8 mouse cellular contexts compared by ENCODE assay signal in the genomic region with DNA sequence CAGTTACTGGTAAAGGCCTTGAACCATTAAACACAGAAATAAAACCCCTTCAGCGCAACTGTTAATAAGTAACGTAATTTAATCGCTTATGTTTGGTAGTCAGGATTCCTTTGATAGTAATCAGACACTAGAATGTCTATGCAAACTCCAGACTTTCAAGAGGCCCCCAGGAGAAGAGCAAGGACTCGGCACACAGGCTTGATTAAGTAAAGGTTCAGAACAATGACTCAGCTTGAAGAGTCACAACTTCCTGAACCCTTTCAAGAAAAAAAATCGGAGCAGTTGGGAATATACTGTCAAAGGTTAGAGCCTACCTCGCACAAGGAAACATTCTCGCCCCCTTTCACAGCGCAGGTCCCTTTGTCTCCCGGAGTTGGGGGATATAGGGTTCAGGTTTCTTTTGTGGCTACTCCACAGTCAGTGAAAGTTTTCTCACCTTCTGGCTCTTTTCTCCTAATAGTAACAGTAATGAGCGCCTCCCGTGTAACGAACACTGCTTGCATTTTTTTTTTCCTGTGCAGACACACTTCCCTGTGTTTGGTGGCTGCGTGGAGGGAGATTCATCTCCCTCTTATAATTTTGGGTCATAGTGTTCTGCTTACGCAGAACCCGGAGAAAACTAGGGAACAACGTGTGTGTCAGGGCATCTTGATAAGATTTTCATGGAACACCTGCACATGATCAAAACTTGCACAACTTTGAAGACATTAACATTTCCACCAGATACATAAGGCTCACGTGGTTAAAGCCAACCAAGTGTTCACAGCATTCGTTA. TPM values are rescaled to one million over a fixed set of nuclear protein-coding genes. Genes with fewer than 3 reads are reported as not detected.
DNase-seq lines count a peak whose midpoint lies in the region; ATAC-seq and TF ChIP-seq lines count a peak whose summit lies in the region.

No protein-coding gene starts in this region.

- H3K36me3 ChIP-seq in hindbrain, postnatal 0 days (ENCODE audit: insufficient read depth, low read length) = no peaks in the 10 kb centered on the region
- H3K36me3 ChIP-seq in midbrain, embryonic 16.5 days (ENCODE audit: control insufficient read depth, insufficient read depth, low read length) = no peaks in the 10 kb centered on the region

- peak; percentile 11 for DNase-seq in retina, embryonic 14.5 days (ENCODE audit: low spot score)
- DNase-seq in retina, postnatal 1 day = no peak
- DNase-seq in embryo, embryonic 9.5 days (ENCODE audit: extremely low spot score) = peak; percentile 23
- DNase-seq in hindbrain, postnatal 0 days (ENCODE audit: low spot score) = no peak
- no peak for DNase-seq in MN1 (ENCODE audit: low spot score)
- no peak for DNase-seq in layer of hippocampus, adult 11-12 months (ENCODE audit: low spot score)
- no peak for DNase-seq in right cerebral cortex, adult 2 months (ENCODE audit: low spot score in 2 of 2)

- peak overlapping the region; percentile 98 for H3K4me2 ChIP-seq in hindbrain, postnatal 0 days (ENCODE audit: low read depth, low read length)
- H3K4me2 ChIP-seq in midbrain, embryonic 16.5 days (ENCODE audit: low read length) = peak overlapping the region; percentile 97

- H3K9ac ChIP-seq in hindbrain, postnatal 0 days (replicated peaks; ENCODE audit: low read length) = no peak overlapping the region
- H3K9ac ChIP-seq in midbrain, embryonic 16.5 days (ENCODE audit: low read depth, low read length) = no peak overlapping the region

- 37% methylated on average over 18 of the region's 18 CpGs for WGBS in hindbrain, postnatal 0 days
- 36% methylated on average over 18 of the region's 18 CpGs for WGBS in midbrain, embryonic 16.5 days

- H3K27ac ChIP-seq in hindbrain, postnatal 0 days = no peak overlapping the region
- H3K27ac ChIP-seq in midbrain, embryonic 16.5 days (ENCODE audit: low read length) = no peak overlapping the region

- no peaks in the 10 kb centered on the region for H3K27me3 ChIP-seq in hindbrain, postnatal 0 days (ENCODE audit: insufficient read depth, low read length)
- no peaks in the 10 kb centered on the region for H3K27me3 ChIP-seq in midbrain, embryonic 16.5 days (ENCODE audit: control insufficient read depth, insufficient read depth, low read depth, low read length)

- peaks cover 6% of the 10 kb centered on the region; the same call in 1 of the 2 replicates for H3K4me1 ChIP-seq in hindbrain, postnatal 0 days (ENCODE audit: insufficient read depth, low read length)
- peaks cover 9% of the 10 kb centered on the region for H3K4me1 ChIP-seq in midbrain, embryonic 16.5 days (ENCODE audit: control insufficient read depth, insufficient read depth, low read length)

- ATAC-seq in hindbrain, postnatal 0 days = no peak
- ATAC-seq in midbrain, embryonic 16.5 days = no peak

- H3K9me3 ChIP-seq in hindbrain, postnatal 0 days (ENCODE audit: low read length) = no peaks in the 10 kb centered on the region
- H3K9me3 ChIP-seq in midbrain, embryonic 16.5 days (replicated peaks; ENCODE audit: control insufficient read depth, low read length, poor library complexity, severe bottlenecking) = no peaks in the 10 kb centered on the region

- no peak for TF ChIP-seq CTCF in hindbrain, postnatal 0 days (IDR thresholded peaks at IDR 0.05; ENCODE audit: low read depth)

- H3K4me3 ChIP-seq in hindbrain, postnatal 0 days (ENCODE audit: low read length) = peak overlapping the region; percentile 73
- peak overlapping the region; percentile 61; the same call in 1 of the 2 replicates for H3K4me3 ChIP-seq in midbrain, embryonic 16.5 days (ENCODE audit: low read depth, low read length)

RNA-seq across cellular contexts. Expression of gene Bag2, which starts 1.1 kb away (rescaled TPM):
- 31.8 and 34.9 TPM in 2 replicates for total RNA-seq in hindbrain, postnatal 0 days (2014; rRNA removed)
- polyA plus RNA-seq in hindbrain, postnatal 0 days (2015; fragmentation: Nextera tagmentation; extraction: Ambion mirVana) = 26.6 and 27.8 TPM in 2 replicates
- polyA plus RNA-seq in midbrain, embryonic 16.5 days (2015; fragmentation: Nextera tagmentation; extraction: Ambion mirVana) = 22.5 and 23.0 TPM in 2 replicates

RNA-seq across cellular contexts. Expression of gene Rab23, which starts 36.8 kb away (rescaled TPM):
- total RNA-seq in hindbrain, postnatal 0 days (2014; rRNA removed) = 9.0 and 11.6 TPM in 2 replicates
- 24.9 and 26.1 TPM in 2 replicates for polyA plus RNA-seq in hindbrain, postnatal 0 days (2015; fragmentation: Nextera tagmentation; extraction: Ambion mirVana)
- polyA plus RNA-seq in midbrain, embryonic 16.5 days (2015; fragmentation: Nextera tagmentation; extraction: Ambion mirVana) = 33.3 and 35.9 TPM in 2 replicates

RNA-seq across cellular contexts. Expression of gene Zfp451, which starts 58.0 kb away (rescaled TPM):
- 41.4 and 58.2 TPM in 2 replicates for total RNA-seq in hindbrain, postnatal 0 days (2014; rRNA removed)
- 26.1 and 28.5 TPM in 2 replicates for polyA plus RNA-seq in hindbrain, postnatal 0 days (2015; fragmentation: Nextera tagmentation; extraction: Ambion mirVana)
- 44.2 and 51.2 TPM in 2 replicates for polyA plus RNA-seq in midbrain, embryonic 16.5 days (2015; fragmentation: Nextera tagmentation; extraction: Ambion mirVana)

Comparison
In these comparisons a context has a peak if more than half of its experiments do, and no peak if none do; other contexts are left out.
1. DNase-seq: peak in retina, embryonic 14.5 days (single experiment) and embryo, embryonic 9.5 days (single experiment); none in retina, postnatal 1 day (single experiment), hindbrain, postnatal 0 days (single experiment), MN1 (single experiment), layer of hippocampus, adult 11-12 months (single experiment) and right cerebral cortex, adult 2 months (0 of 2).